Mouse (Mus musculus): ENCODE data around the gene Ttll11. TPM values are rescaled to one million over a fixed set of nuclear protein-coding genes. Genes with fewer than 3 reads are reported as not detected.

The Ttll11 gene
- polyA plus RNA-seq, 1 experiment, result not detected

GRCm38 (mm10) chr2:35728633-35729032 lies 251.1 kb downstream of the Ttll11 start:
- peaks cover 14% of the 10 kb centered on the region for H3K4me1 ChIP-seq (ENCODE audit: control insufficient read depth, insufficient read depth, low read length)
- H3K4me3 ChIP-seq (ENCODE audit: insufficient read depth, low read length), result no peak overlapping the region

GRCm38 (mm10) chr2:35723691-35724090 lies 256.0 kb downstream of the Ttll11 start:
- H3K27ac ChIP-seq (ENCODE audit: insufficient read depth, low read depth, low read length), result no peak overlapping the region
- TF ChIP-seq POLR2A (IDR thresholded peaks at IDR 0.05; ENCODE audit: borderline replicate concordance, low read depth, low read length), result no peak
- no peak for TF ChIP-seq CTCF (IDR thresholded peaks at IDR 0.05; ENCODE audit: low read depth, low read length)
- H3K4me3 ChIP-seq (ENCODE audit: insufficient read depth, low read length), result no peak overlapping the region
- peaks cover 4% of the 10 kb centered on the region; the same call in 1 of the 2 replicates for H3K4me1 ChIP-seq (ENCODE audit: control insufficient read depth, insufficient read depth, low read length)

More at GRCm38 (mm10) chr2:35728633-35729032, 251.1 kb downstream of the Ttll11 start:
- TF ChIP-seq CTCF (IDR thresholded peaks at IDR 0.05; ENCODE audit: low read depth, low read length) (no peak), POLR2A (IDR thresholded peaks at IDR 0.05; ENCODE audit: borderline replicate concordance, low read depth, low read length) (no peak)
- no peak overlapping the region for H3K27ac ChIP-seq (ENCODE audit: insufficient read depth, low read depth, low read length)

GRCm38 (mm10) chr2:35723267-35723666 lies 256.4 kb downstream of the Ttll11 start:
- H3K4me3 ChIP-seq (ENCODE audit: insufficient read depth, low read length), result no peak overlapping the region
- no peak for TF ChIP-seq POLR2A (IDR thresholded peaks at IDR 0.05; ENCODE audit: borderline replicate concordance, low read depth, low read length)
- no peak for TF ChIP-seq CTCF (IDR thresholded peaks at IDR 0.05; ENCODE audit: low read depth, low read length)
- H3K4me1 ChIP-seq (ENCODE audit: control insufficient read depth, insufficient read depth, low read length), result peaks cover 8% of the 10 kb centered on the region
- no peak overlapping the region for H3K27ac ChIP-seq (ENCODE audit: insufficient read depth, low read depth, low read length)

GRCm38 (mm10) chr2:35722821-35723220 lies 256.9 kb downstream of the Ttll11 start:
- Histone ChIP-seq H3K27ac (ENCODE audit: insufficient read depth, low read depth, low read length) (no peak overlapping the region), H3K4me3 (ENCODE audit: insufficient read depth, low read length) (no peak overlapping the region), H3K4me1 (ENCODE audit: control insufficient read depth, insufficient read depth, low read length) (peaks cover 11% of the 10 kb centered on the region)
- TF ChIP-seq POLR2A (IDR thresholded peaks at IDR 0.05; ENCODE audit: borderline replicate concordance, low read depth, low read length), result no peak
- TF ChIP-seq CTCF (IDR thresholded peaks at IDR 0.05; ENCODE audit: low read depth, low read length), result no peak

GRCm38 (mm10) chr2:35720956-35721355 lies 258.8 kb downstream of the Ttll11 start:
- no peak for TF ChIP-seq POLR2A (IDR thresholded peaks at IDR 0.05; ENCODE audit: borderline replicate concordance, low read depth, low read length)
- no peak for TF ChIP-seq CTCF (IDR thresholded peaks at IDR 0.05; ENCODE audit: low read depth, low read length)
- H3K4me1 ChIP-seq (ENCODE audit: control insufficient read depth, insufficient read depth, low read length), result peaks cover 14% of the 10 kb centered on the region
- H3K27ac ChIP-seq (ENCODE audit: insufficient read depth, low read depth, low read length), result no peak overlapping the region

GRCm38 (mm10) chr2:35720550-35720949 lies 259.2 kb downstream of the Ttll11 start:
- peaks cover 14% of the 10 kb centered on the region for H3K4me1 ChIP-seq (ENCODE audit: control insufficient read depth, insufficient read depth, low read length)
- no peak for TF ChIP-seq POLR2A (IDR thresholded peaks at IDR 0.05; ENCODE audit: borderline replicate concordance, low read depth, low read length)
- no peak for TF ChIP-seq CTCF (IDR thresholded peaks at IDR 0.05; ENCODE audit: low read depth, low read length)
- H3K27ac ChIP-seq (ENCODE audit: insufficient read depth, low read depth, low read length), result no peak overlapping the region
- H3K4me3 ChIP-seq (ENCODE audit: insufficient read depth, low read length), result no peak overlapping the region

More at GRCm38 (mm10) chr2:35720956-35721355, 258.8 kb downstream of the Ttll11 start:
- no peak overlapping the region for H3K4me3 ChIP-seq (ENCODE audit: insufficient read depth, low read length)

- no peak for TF ChIP-seq POLR2A (IDR thresholded peaks at IDR 0.05; ENCODE audit: borderline replicate concordance, low read depth, low read length)
- Histone ChIP-seq H3K27ac (ENCODE audit: insufficient read depth, low read depth, low read length) (no peak overlapping the region), H3K4me3 (ENCODE audit: insufficient read depth, low read length) (no peak overlapping the region), H3K4me1 (ENCODE audit: control insufficient read depth, insufficient read depth, low read length) (peaks cover 14% of the 10 kb centered on the region)
These were observed 259.6 kb downstream of the Ttll11 start for GRCm38 (mm10) chr2:35720104-35720503.

- no peak overlapping the region for H3K27ac ChIP-seq (ENCODE audit: insufficient read depth, low read depth, low read length)
- TF ChIP-seq POLR2A (IDR thresholded peaks at IDR 0.05; ENCODE audit: borderline replicate concordance, low read depth, low read length), result no peak
- no peak for TF ChIP-seq CTCF (IDR thresholded peaks at IDR 0.05; ENCODE audit: low read depth, low read length)
- H3K4me1 ChIP-seq (ENCODE audit: control insufficient read depth, insufficient read depth, low read length), result peaks cover 20% of the 10 kb centered on the region
- no peak overlapping the region for H3K4me3 ChIP-seq (ENCODE audit: insufficient read depth, low read length)
These were observed 260.3 kb downstream of the Ttll11 start for GRCm38 (mm10) chr2:35719230-35720005.

GRCm38 (mm10) chr2:35718662-35719061 lies 261.1 kb downstream of the Ttll11 start:
- Histone ChIP-seq H3K4me1 (ENCODE audit: control insufficient read depth, insufficient read depth, low read length) (peaks cover 21% of the 10 kb centered on the region), H3K4me3 (ENCODE audit: insufficient read depth, low read length) (no peak overlapping the region), H3K27ac (ENCODE audit: insufficient read depth, low read depth, low read length) (no peak overlapping the region)
- TF ChIP-seq CTCF (IDR thresholded peaks at IDR 0.05; ENCODE audit: low read depth, low read length) (no peak), POLR2A (IDR thresholded peaks at IDR 0.05; ENCODE audit: borderline replicate concordance, low read depth, low read length) (no peak)

GRCm38 (mm10) chr2:35718003-35718500 lies 261.7 kb downstream of the Ttll11 start:
- Histone ChIP-seq H3K4me3 (ENCODE audit: insufficient read depth, low read length) (no peak overlapping the region), H3K27ac (ENCODE audit: insufficient read depth, low read depth, low read length) (peak overlapping the region; percentile 5; the same call in 1 of the 2 replicates), H3K4me1 (ENCODE audit: control insufficient read depth, insufficient read depth, low read length) (peaks cover 21% of the 10 kb centered on the region)
- TF ChIP-seq CTCF (IDR thresholded peaks at IDR 0.05; ENCODE audit: low read depth, low read length), result no peak
- TF ChIP-seq POLR2A (IDR thresholded peaks at IDR 0.05; ENCODE audit: borderline replicate concordance, low read depth, low read length), result no peak

All from bone marrow macrophage, adult 2 months (primary cell).